Mouse (Mus musculus): ENCODE measurements around the gene Chrdl2.
"Not testable (repeated sequence)": the region's sequence is repeated elsewhere in the genome, so short reads cannot be mapped to it uniquely, and the experiment has no call there.

Chrdl2 gene

GRCm38 (mm10) chr7:100005790-100006189 lies at the start of gene Chrdl2:
Gene Chrdl2 (plus strand): TSS chr7:100006172.
- DNase-seq (ENCODE audit: low spot score), result no peak

DNA sequence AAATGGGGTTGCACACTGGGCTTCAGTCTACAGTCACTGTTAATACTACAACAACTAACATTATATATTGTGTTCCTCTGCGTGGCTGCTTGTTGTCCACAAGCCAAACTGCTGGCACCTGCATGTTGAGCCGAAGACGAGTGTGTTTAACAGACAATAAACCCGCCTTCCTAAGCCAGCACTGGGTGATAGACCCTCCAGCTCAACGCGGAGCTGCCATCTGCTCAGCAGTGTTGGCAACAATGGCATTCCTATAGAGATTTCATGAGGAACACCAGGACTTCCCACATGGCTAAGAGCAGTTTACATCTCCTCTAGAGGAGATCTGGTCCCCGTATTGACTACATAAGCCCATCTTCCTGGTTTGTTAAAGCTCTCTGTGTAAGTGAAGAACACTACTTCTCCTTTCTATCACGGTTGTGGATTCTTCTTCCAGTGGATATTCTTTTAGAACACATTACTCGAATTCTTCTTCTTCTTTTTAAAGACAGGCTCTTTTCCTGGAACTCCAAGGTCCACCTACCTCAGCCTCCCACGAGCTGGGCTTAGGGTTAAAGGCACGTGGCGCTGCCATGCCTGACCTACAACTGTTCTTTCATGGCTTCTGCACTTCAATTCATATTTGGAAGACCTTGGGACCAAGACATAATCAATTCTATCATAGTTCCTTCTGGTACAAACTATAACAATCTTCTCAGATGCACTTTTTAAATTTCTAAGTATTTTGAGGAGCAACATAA lies 48.6 kb upstream of the Chrdl2 start:
- no peak for DNase-seq (ENCODE audit: low spot score)

GRCm38 (mm10) chr7:99960571-99960970 lies 45.4 kb upstream of the Chrdl2 start:
- DNase-seq (ENCODE audit: low spot score), result not testable (repeated sequence)

- no peak for DNase-seq (ENCODE audit: low spot score)
Observed at GRCm38 (mm10) chr7:99961518-99961917, 44.5 kb upstream of the Chrdl2 start.

DNA sequence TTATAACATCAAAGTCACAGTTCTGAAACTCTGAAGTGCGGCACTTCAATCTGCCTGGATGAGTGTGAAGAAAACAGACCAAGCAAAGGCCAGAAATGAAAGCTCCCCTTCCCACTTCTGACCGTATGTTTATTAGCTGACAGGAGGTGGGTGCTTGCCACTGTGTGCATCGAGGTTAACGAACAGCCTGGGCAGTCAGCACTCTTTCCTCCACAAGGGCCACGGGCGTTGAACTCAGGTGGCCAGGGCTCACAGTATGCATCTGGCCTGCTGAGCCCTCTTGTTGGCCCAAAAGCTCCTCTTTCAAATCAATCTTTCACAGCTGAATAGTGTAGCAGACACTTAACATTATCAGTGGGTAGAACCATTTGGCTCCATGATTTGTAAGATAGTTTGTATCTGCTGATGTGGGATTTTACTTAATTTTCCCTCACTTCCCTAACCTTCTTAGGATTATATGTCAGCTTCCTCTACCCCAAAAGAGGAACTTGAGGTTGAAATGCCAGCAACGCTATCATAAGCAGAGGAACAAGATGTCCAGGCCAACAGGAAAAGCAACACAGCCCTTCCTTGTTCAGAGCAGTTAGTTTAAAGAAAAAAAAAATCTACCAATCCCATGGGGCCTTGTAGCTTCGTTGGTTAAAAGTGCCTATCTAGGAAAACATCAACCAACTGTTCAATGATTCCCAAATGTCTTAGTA lies 43.3 kb upstream of the Chrdl2 start:
- DNase-seq (ENCODE audit: low spot score), result no peak

GRCm38 (mm10) chr7:99963237-99963860 lies 42.6 kb upstream of the Chrdl2 start:
- DNase-seq (ENCODE audit: low spot score), result no peak

DNA sequence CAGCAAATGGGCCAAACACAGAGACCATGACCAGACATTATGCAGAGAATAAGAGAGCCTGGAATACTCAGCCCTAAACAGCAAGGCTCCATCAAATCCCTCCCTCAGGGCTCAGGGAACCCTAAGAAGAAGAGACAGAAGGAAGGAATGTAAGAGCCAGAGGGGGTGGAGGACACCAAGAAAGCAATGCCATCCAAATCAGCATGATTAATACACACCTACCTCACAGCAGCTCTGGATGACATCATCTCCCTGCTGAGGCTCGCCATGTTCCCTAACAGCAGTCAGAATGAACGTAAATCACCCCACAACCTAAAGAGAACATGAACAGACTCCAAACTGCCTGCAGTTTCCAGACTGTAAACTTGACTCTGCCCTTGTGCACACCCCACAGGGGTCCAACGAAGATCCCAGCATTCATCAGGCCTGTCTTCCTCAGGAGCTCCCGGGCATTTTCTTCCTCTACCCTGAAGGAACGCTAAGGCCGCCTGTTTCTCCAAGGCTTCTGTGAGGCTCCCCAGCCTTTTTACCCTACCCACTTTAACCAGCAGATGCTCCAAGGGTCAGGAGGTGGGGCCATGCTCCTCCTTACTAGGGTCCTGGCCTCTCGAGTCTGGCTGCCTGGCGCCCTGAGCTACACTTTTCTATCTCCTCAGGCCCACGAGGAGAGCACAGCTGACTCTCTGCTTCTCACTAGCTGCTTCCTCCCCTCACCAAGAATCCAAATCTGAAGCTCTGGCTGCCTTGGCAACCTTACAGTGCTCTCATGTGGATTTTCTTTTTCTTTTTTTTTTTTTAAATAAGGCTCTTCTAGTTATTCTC lies 40.7 kb upstream of the Chrdl2 start:
- DNase-seq (ENCODE audit: low spot score), result no peak

GRCm38 (mm10) chr7:99966011-99966721 lies 39.8 kb upstream of the Chrdl2 start:
- DNase-seq (ENCODE audit: low spot score), result no peak

GRCm38 (mm10) chr7:99969151-99969550 lies 36.8 kb upstream of the Chrdl2 start:
- DNase-seq (ENCODE audit: low spot score), result no peak

DNA sequence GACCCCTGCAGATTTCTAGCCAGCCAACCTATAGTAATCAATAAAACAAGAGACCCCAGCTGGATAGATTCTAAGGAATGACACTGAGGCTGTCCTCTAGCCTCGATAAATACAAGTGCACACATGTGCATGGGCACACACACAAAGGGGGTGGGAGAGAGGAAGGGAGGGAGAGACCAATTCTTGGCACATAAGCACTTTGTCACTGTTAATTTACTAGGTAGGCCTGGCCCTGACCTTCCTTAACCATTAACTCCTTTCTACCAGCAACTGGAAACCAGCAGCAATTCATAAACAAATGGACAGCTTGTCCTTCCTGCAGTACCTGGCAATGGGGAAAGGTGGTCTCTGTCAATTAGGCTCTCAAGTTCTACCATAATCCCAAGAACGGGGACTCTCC lies 34.0 kb upstream of the Chrdl2 start:
- DNase-seq (ENCODE audit: low spot score), result no peak

DNA sequence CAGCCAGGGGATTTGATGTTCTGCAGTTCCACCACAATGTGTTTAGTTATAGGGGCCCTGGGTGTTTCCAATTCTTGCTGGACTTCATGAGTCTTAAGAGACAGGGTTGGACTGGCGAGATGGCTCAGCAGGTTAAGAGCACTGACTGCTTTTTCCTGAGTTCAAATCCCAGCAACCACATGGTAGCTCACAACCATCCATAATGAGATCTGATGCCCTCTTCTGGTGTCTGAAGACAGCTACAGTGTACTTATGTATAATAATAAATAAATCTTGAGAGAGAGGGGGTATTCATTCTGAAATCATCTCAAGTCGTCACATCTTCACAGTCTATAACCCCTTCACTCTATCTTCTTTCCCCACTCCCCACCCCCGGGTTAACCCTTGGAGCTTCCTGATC lies 33.1 kb upstream of the Chrdl2 start:
- not testable (repeated sequence) for DNase-seq (ENCODE audit: low spot score)

DNA sequence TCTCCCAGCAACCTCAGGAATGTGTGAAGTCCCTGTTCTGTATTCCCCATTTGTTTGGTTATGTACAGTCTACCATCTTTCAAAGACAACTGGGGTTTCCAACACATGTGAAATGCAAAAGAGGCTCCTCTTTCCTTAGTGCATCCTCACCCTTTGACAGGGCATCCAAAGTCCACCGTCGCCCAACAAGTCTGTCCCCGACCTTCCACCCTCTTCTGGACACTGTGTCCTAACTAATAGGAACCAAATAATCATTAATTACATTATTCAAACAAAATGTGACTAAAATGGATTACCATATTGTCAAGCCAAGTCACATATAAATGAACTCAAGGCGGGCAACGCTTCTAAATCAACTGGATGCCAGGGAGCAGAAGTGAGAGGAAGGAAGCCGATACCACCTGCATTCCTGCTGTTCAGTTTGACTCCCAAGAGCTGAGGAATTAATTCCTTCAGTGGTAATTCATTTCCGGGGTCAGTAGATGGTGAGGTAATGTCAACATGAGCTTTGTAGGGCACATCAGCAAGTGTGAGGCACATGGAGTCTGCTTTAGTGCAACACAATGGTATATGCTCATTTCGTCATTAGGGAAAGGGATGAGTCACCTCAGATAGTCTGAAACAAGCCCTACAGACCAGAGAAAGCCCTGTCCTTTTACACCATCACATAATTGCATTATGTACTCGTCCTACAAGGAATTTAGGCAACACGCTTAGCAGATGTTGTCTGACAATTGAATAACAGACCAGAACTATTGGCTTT lies 31.6 kb upstream of the Chrdl2 start:
- DNase-seq (ENCODE audit: low spot score), result no peak

DNA sequence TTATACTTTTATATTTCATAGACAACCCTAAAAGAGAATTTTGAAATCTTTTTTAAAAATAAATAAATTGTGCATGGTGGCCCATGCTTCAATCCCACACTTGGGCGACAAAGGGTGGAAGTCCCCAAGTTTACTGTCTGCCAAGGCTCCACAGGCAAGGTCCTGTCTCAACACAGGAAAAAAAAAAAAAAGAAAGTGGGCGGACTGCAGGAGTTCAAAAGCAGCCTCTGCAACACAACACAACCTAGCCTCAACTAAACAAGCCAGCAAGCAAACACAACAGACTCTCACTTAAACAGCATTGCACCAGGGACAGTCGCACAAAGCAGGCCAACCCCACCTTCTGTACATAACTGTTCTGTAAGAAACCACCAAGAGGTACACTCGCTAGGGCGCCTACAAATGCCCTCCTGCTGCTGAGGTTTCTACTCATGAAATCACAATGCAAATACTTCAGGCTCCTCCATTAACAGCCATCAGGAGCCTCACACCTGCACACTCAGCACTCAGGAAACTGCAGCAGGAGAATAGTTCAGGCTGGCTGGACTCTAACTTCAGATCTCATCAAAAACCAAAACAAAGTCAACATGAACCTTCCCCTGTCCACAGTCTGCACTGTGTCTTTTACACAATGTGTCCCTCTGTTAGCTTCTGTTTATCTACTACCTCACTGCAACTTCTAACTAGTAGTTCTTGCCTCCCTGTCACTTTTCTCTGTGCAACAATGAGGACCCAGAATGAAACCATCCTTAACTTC lies 30.0 kb upstream of the Chrdl2 start:
- DNase-seq (ENCODE audit: low spot score), result no peak

GRCm38 (mm10) chr7:99978041-99978440 lies 27.9 kb upstream of the Chrdl2 start:
- DNase-seq (ENCODE audit: low spot score), result no peak

DNA sequence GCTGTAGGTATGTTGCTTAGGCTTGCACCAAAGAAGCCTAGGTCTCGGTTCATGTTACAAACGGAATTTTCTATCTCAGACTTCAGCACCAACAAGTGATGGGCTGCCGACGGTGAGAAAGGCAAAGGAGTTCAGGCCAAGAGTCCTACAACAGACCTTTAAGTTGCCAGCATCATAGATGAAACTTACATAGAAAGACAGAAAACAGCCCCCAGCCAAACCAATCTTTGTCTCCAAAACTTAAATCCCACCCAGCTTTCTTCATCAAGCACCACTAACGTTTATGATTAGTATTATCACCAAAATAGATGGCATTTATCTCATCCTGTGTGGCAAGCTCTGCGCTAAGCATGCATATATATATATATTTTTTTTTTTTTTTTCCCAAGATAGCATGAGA lies 26.9 kb upstream of the Chrdl2 start:
- no peak for DNase-seq (ENCODE audit: low spot score)

GRCm38 (mm10) chr7:99979546-99980131 lies 26.3 kb upstream of the Chrdl2 start:
- DNase-seq (ENCODE audit: low spot score), result no peak

DNA sequence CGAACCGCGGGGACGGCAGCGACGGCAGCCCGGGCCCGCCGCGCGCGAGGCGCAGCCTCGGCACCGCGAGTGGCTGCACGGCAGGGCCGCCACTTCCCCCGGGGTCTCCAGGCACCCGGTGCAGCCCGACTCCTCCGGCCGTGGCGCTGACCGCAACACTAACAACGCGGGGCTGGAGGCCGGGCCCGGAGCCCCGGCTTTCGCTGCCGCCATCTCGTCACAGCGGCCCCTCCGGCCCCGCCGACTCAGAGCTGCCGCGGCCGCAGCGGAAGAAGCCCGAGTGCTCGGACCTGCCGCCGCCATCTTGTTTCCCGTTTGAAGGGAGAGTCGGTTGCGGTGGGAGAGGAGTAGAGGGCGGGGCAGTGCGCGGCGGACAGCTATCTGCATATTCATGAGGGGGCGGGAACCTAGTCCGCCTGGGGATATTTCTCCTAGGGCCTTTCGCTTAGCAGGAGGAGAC lies 25.8 kb upstream of the Chrdl2 start, which contains the start of gene Rnf169:
TSS of gene Rnf169 (minus strand) at position 317 of the 460 bp plus-strand sequence.
- DNase-seq (ENCODE audit: low spot score), result peak; percentile 74

GRCm38 (mm10) chr7:99981311-99981710 lies 24.7 kb upstream of the Chrdl2 start:
- no peak for DNase-seq (ENCODE audit: low spot score)
